Mouse (Mus musculus): ENCODE results near the gene Bicra. TPM values are rescaled to one million over a fixed set of nuclear protein-coding genes. Genes with fewer than 3 reads are reported as not detected.
A peak's percentile ranks its signal among the peaks of the same experiment; 100 is the strongest.

The Bicra gene
- total and polyA plus RNA-seq, 3 experiments = 5.8 to 8.4 (median 7.5) TPM

- no peaks in the 10 kb centered on the region for H3K79me2 ChIP-seq (replicated peaks; ENCODE audit: control insufficient read depth, insufficient read depth, low read length)
- DNase-seq = no peak
- H3K4me3 ChIP-seq = no peak overlapping the region
- 66% methylated on average over 7 of the region's 7 CpGs for WGBS
- peaks cover 26% of the 10 kb centered on the region for H3K4me1 ChIP-seq (ENCODE audit: control insufficient read depth, insufficient read depth, low read length)
- no peaks in the 10 kb centered on the region for H3K27me3 ChIP-seq (ENCODE audit: control insufficient read depth, insufficient read depth, low read length)
- H3K9ac ChIP-seq (ENCODE audit: low read depth, low read length) = no peak overlapping the region
- H3K27ac ChIP-seq = peak overlapping the region; percentile 73
- peaks cover 40% of the 10 kb centered on the region for H3K36me3 ChIP-seq (ENCODE audit: control insufficient read depth, insufficient read depth, low read length)
- intact Hi-C loops (cut with DNase I) = no loop called here
- TF ChIP-seq EP300 (IDR thresholded peaks at IDR 0.05; ENCODE audit: insufficient read depth, low read depth, low read length) = no peak
- no peak for TF ChIP-seq CTCF (IDR thresholded peaks at IDR 0.05)
- TF ChIP-seq POLR2A (IDR thresholded peaks at IDR 0.05; ENCODE audit: insufficient read depth, low read depth, low read length) = no peak
These were observed 93.3 kb downstream of the Bicra start for GRCm38 (mm10) chr7:15954436-15954835.

DNA sequence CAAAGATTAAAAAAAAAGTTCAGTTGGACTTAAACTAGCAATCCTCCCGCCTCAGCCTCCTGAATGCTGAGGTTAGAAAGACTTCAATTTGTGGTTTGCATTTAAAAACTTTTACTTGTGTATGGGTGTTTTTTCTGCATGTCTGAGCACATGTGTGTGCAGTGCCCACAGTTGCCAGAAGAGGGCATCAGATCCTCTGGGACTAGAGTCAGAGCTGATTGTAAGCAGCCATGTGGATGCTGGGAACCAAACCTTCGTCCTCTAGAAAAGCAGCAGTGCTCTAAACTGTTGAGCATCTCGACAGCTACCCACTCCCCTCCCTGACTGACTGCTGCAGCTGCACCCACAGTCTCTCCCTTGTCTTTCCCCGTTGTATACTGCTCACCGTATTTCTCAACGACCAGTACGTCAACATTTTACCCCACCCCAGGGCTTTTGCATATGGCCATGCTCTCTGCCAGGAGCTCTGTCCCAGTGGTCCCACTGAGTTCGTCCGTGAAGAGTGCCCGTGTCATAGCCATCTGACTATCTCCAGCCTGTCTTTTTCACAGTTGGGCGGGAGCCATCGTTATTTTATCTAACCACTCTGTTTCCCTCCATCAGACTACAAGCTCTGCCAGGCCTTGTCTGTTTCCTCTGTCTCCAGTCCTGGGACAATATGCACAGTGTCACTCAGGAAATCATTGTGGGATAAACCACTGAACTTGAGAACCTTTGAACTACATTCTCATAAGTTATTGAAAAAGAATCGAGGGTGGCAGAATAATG is 94.2 kb downstream of the Bicra start:
- Histone ChIP-seq H3K27ac (peak overlapping the region; percentile 73), H3K4me1 (ENCODE audit: control insufficient read depth, insufficient read depth, low read length) (peaks cover 31% of the 10 kb centered on the region), H3K4me3 (no peak overlapping the region), H3K27me3 (ENCODE audit: control insufficient read depth, insufficient read depth, low read length) (no peaks in the 10 kb centered on the region), H3K9ac (ENCODE audit: low read depth, low read length) (no peak overlapping the region), H3K36me3 (ENCODE audit: control insufficient read depth, insufficient read depth, low read length) (peaks cover 45% of the 10 kb centered on the region), H3K79me2 (replicated peaks; ENCODE audit: control insufficient read depth, insufficient read depth, low read length) (no peaks in the 10 kb centered on the region)
- WGBS = 66% methylated on average over 13 of the region's 13 CpGs
- intact Hi-C loops (cut with DNase I) = no loop called here
- no peak for DNase-seq
- TF ChIP-seq CTCF (IDR thresholded peaks at IDR 0.05) = peak; percentile 66
- no peak for TF ChIP-seq POLR2A (IDR thresholded peaks at IDR 0.05; ENCODE audit: insufficient read depth, low read depth, low read length)

DNA sequence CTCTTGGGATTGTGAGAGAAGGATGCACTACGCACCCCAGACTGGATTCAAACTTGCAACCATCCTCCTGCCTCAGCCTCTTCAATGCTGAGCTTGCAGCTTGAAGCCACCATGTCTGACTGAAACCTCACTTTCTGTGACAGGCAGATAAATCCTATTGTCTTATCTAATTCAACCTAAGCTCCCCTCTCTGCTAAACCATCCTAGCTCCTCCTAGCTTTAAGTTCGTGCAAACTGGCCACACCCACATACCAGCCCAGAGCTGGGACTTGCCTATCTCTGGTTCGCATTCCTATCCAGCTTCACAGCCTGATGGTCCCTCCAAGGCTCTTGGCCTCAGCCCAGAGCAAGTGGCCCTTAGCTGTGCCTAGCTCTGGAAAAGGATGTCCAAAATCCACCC is 95.3 kb downstream of the Bicra start:
- intact Hi-C loops (cut with DNase I) = no loop called here
- peaks cover 45% of the 10 kb centered on the region for H3K36me3 ChIP-seq (ENCODE audit: control insufficient read depth, insufficient read depth, low read length)
- no peaks in the 10 kb centered on the region for H3K27me3 ChIP-seq (ENCODE audit: control insufficient read depth, insufficient read depth, low read length)

DNA sequence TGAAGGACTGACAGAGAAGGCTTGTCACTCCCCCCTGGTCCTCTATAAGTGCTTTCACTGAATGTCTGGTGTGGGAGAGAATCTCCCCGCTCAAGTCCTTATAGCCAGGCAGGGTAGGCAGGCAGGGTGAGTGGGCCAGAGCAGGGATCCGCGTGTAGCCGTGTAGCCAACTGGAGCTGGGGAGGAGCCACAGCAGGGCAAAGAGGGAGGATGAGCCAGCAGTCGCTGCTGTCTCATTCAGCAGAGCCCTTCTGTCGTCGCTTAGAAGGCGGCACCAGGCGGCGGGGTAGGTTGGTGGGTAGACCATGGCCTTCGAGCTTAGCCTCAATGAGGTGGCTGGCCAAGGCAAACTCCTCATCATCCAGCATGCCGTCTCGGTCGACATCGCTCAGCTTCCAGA is 97.7 kb downstream of the Bicra start:
- DNase-seq = no peak
- Histone ChIP-seq H3K27ac (peak overlapping the region; percentile 81), H3K36me3 (ENCODE audit: control insufficient read depth, insufficient read depth, low read length) (peaks cover 37% of the 10 kb centered on the region), H3K4me1 (ENCODE audit: control insufficient read depth, insufficient read depth, low read length) (peaks cover 26% of the 10 kb centered on the region), H3K4me3 (no peak overlapping the region), H3K9ac (ENCODE audit: low read depth, low read length) (no peak overlapping the region), H3K79me2 (replicated peaks; ENCODE audit: control insufficient read depth, insufficient read depth, low read length) (no peaks in the 10 kb centered on the region), H3K27me3 (ENCODE audit: control insufficient read depth, insufficient read depth, low read length) (no peaks in the 10 kb centered on the region)
- 78% methylated on average over 15 of the region's 15 CpGs for WGBS
- TF ChIP-seq EP300 (IDR thresholded peaks at IDR 0.05; ENCODE audit: insufficient read depth, low read depth, low read length) = no peak
- TF ChIP-seq CTCF (IDR thresholded peaks at IDR 0.05) = no peak
- TF ChIP-seq POLR2A (IDR thresholded peaks at IDR 0.05; ENCODE audit: insufficient read depth, low read depth, low read length) = no peak
- intact Hi-C loops (cut with DNase I) = no loop called here

More for the DNA sequence above, 95.3 kb downstream of the Bicra start:
- H3K79me2 ChIP-seq (replicated peaks; ENCODE audit: control insufficient read depth, insufficient read depth, low read length) = no peaks in the 10 kb centered on the region
- no peak for DNase-seq
- H3K9ac ChIP-seq (ENCODE audit: low read depth, low read length) = no peak overlapping the region
- H3K4me1 ChIP-seq (ENCODE audit: control insufficient read depth, insufficient read depth, low read length) = peaks cover 35% of the 10 kb centered on the region
- 39% methylated on average over 3 of the region's 3 CpGs for WGBS
- TF ChIP-seq CTCF (IDR thresholded peaks at IDR 0.05) = no peak
- no peak for TF ChIP-seq EP300 (IDR thresholded peaks at IDR 0.05; ENCODE audit: insufficient read depth, low read depth, low read length)
- TF ChIP-seq POLR2A (IDR thresholded peaks at IDR 0.05; ENCODE audit: insufficient read depth, low read depth, low read length) = no peak
- peak overlapping the region; percentile 11; the same call in 1 of the 2 replicates for H3K27ac ChIP-seq
- no peak overlapping the region for H3K4me3 ChIP-seq

DNA sequence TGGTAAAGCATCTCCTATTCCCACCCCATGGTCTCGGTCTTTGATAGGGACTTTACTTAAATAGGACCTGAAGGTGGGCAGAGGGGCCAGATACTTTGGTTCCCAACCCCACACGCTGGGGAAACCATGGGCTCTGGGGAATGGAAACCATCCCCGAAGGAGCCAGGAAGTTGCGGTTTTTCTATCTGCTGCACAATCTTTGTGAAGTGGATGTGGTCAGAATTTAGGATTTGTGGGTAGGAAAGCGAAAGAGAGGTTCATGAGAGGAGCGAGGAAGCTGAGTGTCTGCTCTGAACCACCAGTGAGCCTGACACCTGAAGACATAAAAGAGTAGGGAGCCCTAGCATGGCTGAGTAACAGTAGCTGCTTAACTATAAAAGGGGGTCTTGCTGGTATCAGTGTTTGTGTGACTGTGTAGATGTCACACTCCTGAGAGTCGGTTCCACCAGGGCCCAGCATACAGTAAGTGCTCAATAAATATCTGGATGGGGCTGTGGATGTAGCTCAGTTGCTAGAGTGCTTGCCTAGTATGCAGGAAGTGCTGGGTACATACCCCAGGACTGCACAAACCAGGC is 98.4 kb downstream of the Bicra start:
- peaks cover 25% of the 10 kb centered on the region for H3K4me1 ChIP-seq (ENCODE audit: control insufficient read depth, insufficient read depth, low read length)
- peaks cover 38% of the 10 kb centered on the region for H3K36me3 ChIP-seq (ENCODE audit: control insufficient read depth, insufficient read depth, low read length)
- no peak overlapping the region for H3K4me3 ChIP-seq
- no peak for TF ChIP-seq POLR2A (IDR thresholded peaks at IDR 0.05; ENCODE audit: insufficient read depth, low read depth, low read length)
- TF ChIP-seq CTCF (IDR thresholded peaks at IDR 0.05) = no peak
- no peak for TF ChIP-seq EP300 (IDR thresholded peaks at IDR 0.05; ENCODE audit: insufficient read depth, low read depth, low read length)
- intact Hi-C loops (cut with DNase I) = loop anchor here (10.0 kb wide), 1 partner anchor 335 kb away; the partner anchor contains the start of gene Ccdc9
- no peaks in the 10 kb centered on the region; the same call in 1 of the 2 replicates for H3K79me2 ChIP-seq (replicated peaks; ENCODE audit: control insufficient read depth, insufficient read depth, low read length)
- WGBS = 49% methylated on average over 7 of the region's 7 CpGs
- H3K9ac ChIP-seq (ENCODE audit: low read depth, low read length) = peak overlapping the region; percentile 12
- no peaks in the 10 kb centered on the region for H3K27me3 ChIP-seq (ENCODE audit: control insufficient read depth, insufficient read depth, low read length)
- no peak for DNase-seq
- peak overlapping the region; percentile 81 for H3K27ac ChIP-seq
